Mouse (Mus musculus) embryonic facial prominence, embryonic 15.5 days (tissue): ENCODE measurements around the gene Rarb. TPM values are rescaled to one million over a fixed set of nuclear protein-coding genes. Genes with fewer than 3 reads are reported as not detected.

ENCODE experiments used
- ATAC-seq: fragments of 200-750 bp; cut with Nextera tagmentation; 2 replicates; pipeline ENCODE4 v1.8.0; 2017; ENCODE audit warnings: low read depth, moderate TSS enrichment; ENCODE audit not compliant: insufficient number of reproducible peaks, low FRiP score, low TSS enrichment
- H3K27ac ChIP-seq: fragments of 300-500 bp; sonication (generic); replicated peaks from 2 replicates; pipeline ENCODE4 v1.5.1; 2015; ENCODE audit warnings: mild to moderate bottlenecking, inconsistent platforms
- H3K27me3 ChIP-seq: fragments of 300-500 bp; sonication (generic); 2 replicates; pipeline ENCODE4 v1.6.1; 2015; ENCODE audit warnings: inconsistent platforms
- H3K36me3 ChIP-seq: fragments of 300-500 bp; sonication (generic); 2 replicates; pipeline ENCODE4 v1.6.1; 2015; ENCODE audit warnings: mild to moderate bottlenecking, inconsistent platforms
- H3K4me1 ChIP-seq: fragments of 300-500 bp; sonication (generic); 2 replicates; pipeline ENCODE4 v1.6.1; 2015; ENCODE audit warnings: inconsistent platforms
- H3K4me2 ChIP-seq: fragments of 300-500 bp; sonication (generic); replicated peaks from 2 replicates; pipeline ENCODE4 v1.6.1; 2015; ENCODE audit warnings: mild to moderate bottlenecking, inconsistent platforms
- H3K4me3 ChIP-seq: fragments of 300-500 bp; sonication (generic); replicated peaks from 2 replicates; pipeline ENCODE4 v1.5.1; 2015; ENCODE audit warnings: mild to moderate bottlenecking, inconsistent platforms
- H3K9ac ChIP-seq: fragments of 300-500 bp; sonication (generic); 2 replicates; pipeline ENCODE4 v1.6.1; 2015; ENCODE audit warnings: inconsistent platforms
- H3K9me3 ChIP-seq: fragments of 300-500 bp; sonication (generic); replicated peaks from 2 replicates; pipeline ENCODE4 v1.6.1; 2016; ENCODE audit warnings: inconsistent platforms
- WGBS: fragments of 180-500 bp; shearing (Covaris S2); methylation state at CpG from one replicate; pipeline ENCODE4 v1.1.7; 2015; 5-methylcytosine and 5-hydroxymethylcytosine counted together
- polyA plus RNA-seq: library from polyadenylated mRNA; unstranded; fragments of >200 nt; fragmentation: Nextera tagmentation; extraction: Ambion mirVana; gene quantifications from 2 replicates; pipeline ENCODE4 v1.2.1, GENCODE M21; 2015

Rarb gene
- polyA plus RNA-seq, 1 experiment from 2014 or later, result 12.6 TPM

- no peak overlapping the region for H3K27ac ChIP-seq
- WGBS, result 48% methylated on average over 2 of the region's 2 CpGs
- no peaks in the 10 kb centered on the region for H3K36me3 ChIP-seq
- H3K9me3 ChIP-seq, result no peaks in the 10 kb centered on the region
- no peak overlapping the region for H3K9ac ChIP-seq
- no peak overlapping the region for H3K4me2 ChIP-seq
- no peak overlapping the region for H3K4me3 ChIP-seq
- no peak for ATAC-seq
- 0 out of 2 replicates have a peak, but pooled peaks cover 7% of the 10 kb centered on the region for H3K4me1 ChIP-seq
- no peaks in the 10 kb centered on the region for H3K27me3 ChIP-seq
Observed at GRCm38 (mm10) chr14:16732054-16732453, 86.9 kb downstream of the Rarb start.

DNA sequence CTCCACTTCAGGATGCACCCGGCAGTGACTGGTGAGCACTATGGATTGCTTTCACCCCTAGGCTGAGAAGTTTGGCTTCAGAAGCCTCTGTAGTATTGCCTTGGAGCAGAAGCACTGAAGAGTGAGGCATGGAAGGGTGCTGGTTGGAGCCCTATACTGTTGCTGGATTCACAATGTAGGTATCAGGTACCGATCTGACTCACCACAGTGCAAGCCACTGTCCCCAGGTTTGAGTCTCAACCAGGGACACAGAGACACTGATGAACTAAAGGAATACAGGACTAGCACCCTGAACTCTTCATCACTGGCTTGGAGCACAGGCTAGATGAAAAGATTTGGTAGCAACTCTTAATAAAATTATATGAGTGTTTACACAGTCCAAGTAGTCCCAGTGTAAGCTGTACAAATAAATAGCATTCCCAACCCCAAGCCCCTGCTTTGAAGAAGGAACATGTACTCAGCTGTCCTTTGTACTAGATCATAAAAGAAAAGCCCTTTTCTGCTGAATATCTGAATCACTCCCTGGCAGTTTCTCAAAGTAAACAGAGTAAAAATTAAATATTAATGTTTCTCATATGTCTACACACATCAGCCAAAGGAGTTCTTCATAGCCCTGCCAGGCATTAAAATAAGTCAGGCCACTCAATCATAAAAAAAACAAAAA, 90.6 kb downstream of the Rarb start:
- no peak overlapping the region for H3K4me2 ChIP-seq
- H3K36me3 ChIP-seq, result no peaks in the 10 kb centered on the region
- no peaks in the 10 kb centered on the region for H3K4me1 ChIP-seq
- 80% methylated on average over 2 of the region's 2 CpGs for WGBS
- no peaks in the 10 kb centered on the region for H3K27me3 ChIP-seq
- no peak overlapping the region for H3K4me3 ChIP-seq
- H3K27ac ChIP-seq, result no peak overlapping the region
- H3K9me3 ChIP-seq, result no peaks in the 10 kb centered on the region
- no peak for ATAC-seq
- no peak overlapping the region for H3K9ac ChIP-seq

DNA sequence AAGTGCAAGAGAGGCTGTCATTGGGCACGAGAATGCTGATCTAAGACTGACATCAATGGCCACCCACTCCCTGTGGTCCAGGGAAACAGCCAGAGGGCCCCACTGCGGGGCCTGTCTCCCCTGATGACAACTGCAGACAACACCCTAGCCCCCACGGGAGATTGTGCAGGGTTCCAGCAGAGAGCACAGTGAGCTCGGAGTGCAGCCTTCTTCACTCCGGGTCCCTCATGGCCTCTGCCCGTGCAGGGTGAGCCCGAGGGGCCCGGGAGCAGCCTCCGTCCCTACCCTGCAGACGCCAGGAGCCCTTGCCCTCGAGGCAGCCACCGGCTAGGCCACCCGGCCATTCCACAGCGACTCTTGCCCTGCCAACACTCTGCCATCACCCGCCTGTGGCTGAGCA, 95.0 kb downstream of the Rarb start:
- no peak for ATAC-seq
- H3K36me3 ChIP-seq, result no peaks in the 10 kb centered on the region
- no peak overlapping the region for H3K9ac ChIP-seq
- H3K4me1 ChIP-seq, result no peaks in the 10 kb centered on the region
- no peaks in the 10 kb centered on the region for H3K27me3 ChIP-seq
- no peak overlapping the region for H3K4me2 ChIP-seq
- H3K27ac ChIP-seq, result no peak overlapping the region
- no peaks in the 10 kb centered on the region for H3K9me3 ChIP-seq
- 90% methylated on average over 15 of the region's 15 CpGs for WGBS
- no peak overlapping the region for H3K4me3 ChIP-seq

GRCm38 (mm10) chr14:16717821-16718220, 101.1 kb downstream of the Rarb start:
- H3K9me3 ChIP-seq, result no peaks in the 10 kb centered on the region
- H3K4me2 ChIP-seq, result no peak overlapping the region
- 48% methylated on average over 3 of the region's 3 CpGs for WGBS
- no peak for ATAC-seq
- no peaks in the 10 kb centered on the region for H3K27me3 ChIP-seq
- no peaks in the 10 kb centered on the region for H3K36me3 ChIP-seq
- H3K9ac ChIP-seq, result no peak overlapping the region
- H3K4me1 ChIP-seq, result 0 out of 2 replicates have a peak, but pooled peaks cover 5% of the 10 kb centered on the region
- no peak overlapping the region for H3K27ac ChIP-seq
- H3K4me3 ChIP-seq, result no peak overlapping the region

DNA sequence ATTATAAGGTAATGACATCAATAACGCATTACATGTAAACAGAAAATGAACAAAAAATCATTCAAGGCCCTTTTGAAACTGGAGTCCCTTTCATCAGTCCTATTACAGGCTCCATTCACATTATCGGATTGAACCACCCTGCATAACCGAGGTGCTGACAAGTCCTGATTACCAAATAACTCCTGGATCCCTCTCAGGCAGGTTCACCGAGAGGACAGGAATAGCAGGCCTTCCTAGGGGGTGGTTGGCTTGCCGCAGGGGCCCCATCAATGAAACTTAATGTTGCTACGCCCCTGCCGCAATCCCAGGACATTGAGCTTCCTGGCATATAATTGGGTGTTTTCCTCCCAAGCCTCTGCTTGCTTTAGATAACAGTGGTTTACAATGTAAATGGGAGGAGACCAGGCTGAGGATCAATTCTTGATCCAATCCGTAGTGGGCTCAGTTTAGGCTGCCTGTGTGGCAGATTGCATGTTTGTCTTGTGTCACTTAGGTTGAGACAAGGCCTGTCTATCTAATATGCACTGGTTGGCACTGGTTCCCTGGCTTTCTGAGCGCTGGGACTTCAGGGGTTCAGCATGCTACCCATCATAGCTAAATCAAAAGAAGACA, 104.5 kb downstream of the Rarb start:
- H3K4me2 ChIP-seq, result no peak overlapping the region
- H3K4me3 ChIP-seq, result no peak overlapping the region
- H3K27me3 ChIP-seq, result no peaks in the 10 kb centered on the region
- WGBS, result 35% methylated on average over 9 of the region's 9 CpGs
- 0 out of 2 replicates have a peak, but pooled peaks cover 4% of the 10 kb centered on the region for H3K9me3 ChIP-seq
- H3K4me1 ChIP-seq, result 0 out of 2 replicates have a peak, but pooled peaks cover 5% of the 10 kb centered on the region
- H3K36me3 ChIP-seq, result no peaks in the 10 kb centered on the region
- ATAC-seq, result no peak
- H3K9ac ChIP-seq, result no peak overlapping the region
- no peak overlapping the region for H3K27ac ChIP-seq

DNA sequence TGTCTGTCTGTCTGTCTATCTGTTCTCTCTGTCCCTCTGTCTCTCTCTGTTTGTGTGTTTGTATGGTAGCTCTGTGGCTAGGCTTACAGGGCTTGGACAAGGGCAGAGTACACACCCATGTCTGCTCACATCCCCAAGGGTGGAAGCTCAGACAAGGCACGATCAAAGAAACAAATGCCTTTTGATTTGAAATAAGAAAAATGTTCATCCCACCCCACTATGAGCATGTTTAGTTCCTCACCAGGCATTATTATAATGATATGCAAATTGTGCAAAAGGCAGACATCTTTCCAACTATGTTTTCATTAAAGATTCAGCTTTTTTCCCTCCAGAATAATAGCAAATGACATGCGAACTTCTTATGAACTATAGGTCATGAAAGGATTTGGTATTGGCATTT, 105.2 kb downstream of the Rarb start:
- H3K9ac ChIP-seq, result no peak overlapping the region
- no peaks in the 10 kb centered on the region for H3K36me3 ChIP-seq
- H3K27me3 ChIP-seq, result no peaks in the 10 kb centered on the region
- H3K27ac ChIP-seq, result no peak overlapping the region
- H3K9me3 ChIP-seq, result 0 out of 2 replicates have a peak, but pooled peaks cover 4% of the 10 kb centered on the region
- no peak overlapping the region for H3K4me2 ChIP-seq
- no peak for ATAC-seq
- 52% methylated on average over 2 of the region's 2 CpGs for WGBS
- H3K4me1 ChIP-seq, result 0 out of 2 replicates have a peak, but pooled peaks cover 5% of the 10 kb centered on the region
- H3K4me3 ChIP-seq, result no peak overlapping the region

GRCm38 (mm10) chr14:16699228-16699627, 119.7 kb downstream of the Rarb start:
- Histone ChIP-seq H3K27me3 (no peaks in the 10 kb centered on the region), H3K36me3 (no peaks in the 10 kb centered on the region), H3K4me1 (no peaks in the 10 kb centered on the region), H3K9me3 (no peaks in the 10 kb centered on the region), H3K27ac (no peak overlapping the region), H3K9ac (no peak overlapping the region), H3K4me3 (no peak overlapping the region), H3K4me2 (no peak overlapping the region)
- ATAC-seq, result no peak
- 77% methylated on average over 4 of the region's 4 CpGs for WGBS

GRCm38 (mm10) chr14:16695453-16696120, 123.4 kb downstream of the Rarb start:
- ATAC-seq, result no peak
- H3K9ac ChIP-seq, result no peak overlapping the region
- no peak overlapping the region for H3K4me2 ChIP-seq
- H3K27ac ChIP-seq, result no peak overlapping the region
- H3K27me3 ChIP-seq, result no peaks in the 10 kb centered on the region
- no peaks in the 10 kb centered on the region for H3K9me3 ChIP-seq
- H3K4me1 ChIP-seq, result no peaks in the 10 kb centered on the region
- no peak overlapping the region for H3K4me3 ChIP-seq
- 45% methylated on average over 3 of the region's 3 CpGs for WGBS
- no peaks in the 10 kb centered on the region for H3K36me3 ChIP-seq

- H3K27me3 ChIP-seq, result no peaks in the 10 kb centered on the region
- no peak overlapping the region for H3K4me2 ChIP-seq
- H3K9ac ChIP-seq, result no peak overlapping the region
- 52% methylated on average over 3 of the region's 3 CpGs for WGBS
- no peaks in the 10 kb centered on the region for H3K4me1 ChIP-seq
- no peaks in the 10 kb centered on the region for H3K9me3 ChIP-seq
- no peak overlapping the region for H3K4me3 ChIP-seq
- no peak overlapping the region for H3K27ac ChIP-seq
- H3K36me3 ChIP-seq, result no peaks in the 10 kb centered on the region
- ATAC-seq, result no peak
Observed at GRCm38 (mm10) chr14:16678335-16678734, 140.6 kb downstream of the Rarb start.

- Histone ChIP-seq H3K4me2 (no peak overlapping the region), H3K9ac (no peak overlapping the region), H3K27me3 (no peaks in the 10 kb centered on the region), H3K36me3 (no peaks in the 10 kb centered on the region), H3K9me3 (no peaks in the 10 kb centered on the region), H3K4me1 (no peaks in the 10 kb centered on the region), H3K4me3 (no peak overlapping the region), H3K27ac (no peak overlapping the region)
- no peak for ATAC-seq
Observed at GRCm38 (mm10) chr14:16677081-16677480, 141.9 kb downstream of the Rarb start.

GRCm38 (mm10) chr14:16670571-16670970, 148.4 kb downstream of the Rarb start:
- 85% methylated on average over 3 of the region's 3 CpGs for WGBS
- Histone ChIP-seq H3K27me3 (no peaks in the 10 kb centered on the region), H3K9ac (no peak overlapping the region), H3K4me3 (no peak overlapping the region), H3K27ac (no peak overlapping the region), H3K4me2 (no peak overlapping the region), H3K4me1 (no peaks in the 10 kb centered on the region), H3K36me3 (no peaks in the 10 kb centered on the region), H3K9me3 (no peaks in the 10 kb centered on the region)
- no peak for ATAC-seq
